Comparison of ENCODE assay signal across 9 mouse cellular contexts in genomic region chr16:43168506-43168905, GRCm38 (mm10).
A peak's percentile ranks its signal among the peaks of the same experiment; 100 is the strongest.
DNase-seq lines count a peak whose midpoint lies in the region; ATAC-seq and TF ChIP-seq lines count a peak whose summit lies in the region.
"Had no signal": no experiment of that assay in that cellular context is flagged by ENCODE, and none has a peak within 500 bp of the region (broad histone marks: within the 10 kb centered on the region; RNA-seq: fewer than 3 reads in every experiment).

No protein-coding gene starts in this region.

- WGBS in kidney, embryonic 16.5 days = 69% methylated on average over 4 of the region's 4 CpGs
- WGBS in lung, postnatal 0 days = 85% methylated on average over 4 of the region's 4 CpGs

- no peak overlapping the region for H3K4me2 ChIP-seq in kidney, embryonic 16.5 days (replicated peaks; ENCODE audit: low read depth, low read length)
- no peak overlapping the region for H3K4me2 ChIP-seq in lung, postnatal 0 days (replicated peaks; ENCODE audit: low read depth, low read length)

- no peaks in the 10 kb centered on the region for H3K4me1 ChIP-seq in kidney, embryonic 16.5 days (ENCODE audit: insufficient read depth, low read length)
- H3K4me1 ChIP-seq in cortical plate, adult 2 months (ENCODE audit: control insufficient read depth, insufficient read depth, low read length) = no peaks in the 10 kb centered on the region
- H3K4me1 ChIP-seq in lung, postnatal 0 days (ENCODE audit: insufficient read depth, low read depth, low read length) = no peaks in the 10 kb centered on the region

- peak; percentile 22; the same call in 1 of the 2 replicates for TF ChIP-seq CTCF in cortical plate, adult 2 months (IDR thresholded peaks at IDR 0.05; ENCODE audit: extremely low read depth, insufficient read depth, low read length)
- peak; percentile 59 for TF ChIP-seq CTCF in lung, postnatal 0 days (IDR thresholded peaks at IDR 0.05)

- ATAC-seq in kidney, embryonic 16.5 days (ENCODE audit: low FRiP score, low TSS enrichment) = no peak
- ATAC-seq in lung, postnatal 0 days = no peak
- ATAC-seq in erythroblast, adult 5-6 weeks (replicated peaks; ENCODE audit: low FRiP score, poor library complexity, severe bottlenecking) = no peak

- H3K36me3 ChIP-seq in kidney, embryonic 16.5 days (ENCODE audit: insufficient read depth, low read length) = no peaks in the 10 kb centered on the region
- H3K36me3 ChIP-seq in lung, postnatal 0 days (ENCODE audit: insufficient read depth, low read length) = no peaks in the 10 kb centered on the region

- no peak for TF ChIP-seq EP300 in lung, postnatal 0 days (IDR thresholded peaks at IDR 0.05)

- H3K9me3 ChIP-seq in kidney, embryonic 16.5 days (ENCODE audit: low read length) = no peaks in the 10 kb centered on the region
- no peaks in the 10 kb centered on the region for H3K9me3 ChIP-seq in lung, postnatal 0 days (ENCODE audit: low read length)

- no peak overlapping the region for H3K4me3 ChIP-seq in kidney, embryonic 16.5 days (ENCODE audit: low read length)
- no peak overlapping the region for H3K4me3 ChIP-seq in cortical plate, adult 2 months (ENCODE audit: insufficient read depth, low read length)
- H3K4me3 ChIP-seq in lung, postnatal 0 days (ENCODE audit: low read depth, low read length) = no peak overlapping the region
- H3K4me3 ChIP-seq: myocyte had no signal

- DNase-seq in kidney, adult 11 months = peak; percentile 16
- peak; percentile 58 for DNase-seq in ES-CJ7 (ENCODE audit: low read depth, low spot score)
- peak; percentile 43 for DNase-seq in lung, postnatal 0 days (ENCODE audit: low spot score)
- no peak for DNase-seq in spleen, postnatal 14 days (ENCODE audit: low spot score in 2 of 2)
- DNase-seq in thymus, postnatal 25 days = no peak

- H3K27me3 ChIP-seq in kidney, embryonic 16.5 days (ENCODE audit: insufficient read depth, low read length) = no peaks in the 10 kb centered on the region
- no peaks in the 10 kb centered on the region for H3K27me3 ChIP-seq in lung, postnatal 0 days (replicated peaks; ENCODE audit: insufficient read depth, low read length)

- H3K27ac ChIP-seq in kidney, embryonic 16.5 days (ENCODE audit: low read length) = no peak overlapping the region
- H3K27ac ChIP-seq in cortical plate, adult 2 months (ENCODE audit: insufficient read depth, low read length) = no peak overlapping the region
- no peak overlapping the region for H3K27ac ChIP-seq in lung, postnatal 0 days (ENCODE audit: low read length)

- H3K9ac ChIP-seq in kidney, embryonic 16.5 days (replicated peaks; ENCODE audit: low read length) = no peak overlapping the region
- no peak overlapping the region for H3K9ac ChIP-seq in lung, postnatal 0 days (replicated peaks; ENCODE audit: low read depth)

- TF ChIP-seq POLR2A in cortical plate, adult 2 months (IDR thresholded peaks at IDR 0.05; ENCODE audit: extremely low read depth, insufficient read depth, low read length) = no peak

Comparison
In these comparisons a context has a peak if more than half of its experiments do, and no peak if none do; other contexts are left out.
1. DNase-seq: peak in kidney, adult 11 months (single experiment), ES-CJ7 (single experiment) and lung, postnatal 0 days (single experiment); none in spleen, postnatal 14 days (0 of 2) and thymus, postnatal 25 days (single experiment).